ENCODE assay signal across 19 mouse cellular contexts in the genomic region with DNA sequence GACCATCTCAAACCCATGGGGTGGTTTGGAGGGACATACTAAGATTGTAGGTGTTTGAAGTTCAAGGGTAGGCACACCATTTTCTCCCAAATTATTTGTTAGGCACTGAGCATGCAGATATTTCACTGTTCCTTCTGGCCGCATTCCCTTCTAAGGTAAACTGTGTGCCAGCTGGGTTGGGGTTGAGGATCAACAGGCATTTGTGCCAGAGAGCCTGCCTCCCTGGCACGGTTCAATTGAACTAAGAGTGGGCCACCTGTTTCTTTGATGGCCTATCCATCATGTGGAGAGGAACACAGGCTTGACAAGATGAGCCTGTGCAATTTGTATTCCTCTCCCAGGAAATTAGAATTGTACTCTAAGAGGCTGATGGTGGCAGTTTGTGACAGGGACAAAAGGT. TPM values are rescaled to one million over a fixed set of nuclear protein-coding genes. Genes with fewer than 3 reads are reported as not detected.
A peak's percentile ranks its signal among the peaks of the same experiment; 100 is the strongest.
DNase-seq lines count a peak whose midpoint lies in the region; ATAC-seq and TF ChIP-seq lines count a peak whose summit lies in the region.
"Had no signal": no experiment of that assay in that cellular context is flagged by ENCODE, and none has a peak within 500 bp of the region (broad histone marks: within the 10 kb centered on the region; RNA-seq: fewer than 3 reads in every experiment).

No protein-coding gene starts in this region.

- H3K4me1 ChIP-seq in heart, embryonic 13.5 days, result peaks cover 55% of the 10 kb centered on the region
- H3K4me1 ChIP-seq: stomach, embryonic 15.5 days had no signal

- WGBS in heart, embryonic 13.5 days, result 65% methylated on average over 2 of the region's 2 CpGs

- H3K27me3 ChIP-seq in heart, embryonic 13.5 days (replicated peaks), result no peaks in the 10 kb centered on the region
- H3K27me3 ChIP-seq in myocyte (ENCODE audit: control insufficient read depth, insufficient read depth, insufficient read length), result no peaks in the 10 kb centered on the region

- no peak for DNase-seq in heart, adult 11 months
- DNase-seq in left cerebral cortex, postnatal 4 days, result peak; percentile 3
- no peak for DNase-seq in left cerebral cortex, adult 9 months (ENCODE audit: low spot score in 2 of 2)
- peak; percentile 52 for DNase-seq in cerebellum, adult 8-10 months
- no peak for DNase-seq in right cerebral cortex, adult 18-20 months
- DNase-seq: adrenal gland, adult 8-10 months; heart, adult 2 months; heart, postnatal 10 days; kidney, adult 11 months; liver; thymus, adult 18-20 months had no signal

- no peaks in the 10 kb centered on the region for H3K9me3 ChIP-seq in heart, embryonic 13.5 days
- H3K9me3 ChIP-seq: embryonic facial prominence, embryonic 10.5 days; stomach, embryonic 15.5 days had no signal

- no peak for ATAC-seq in heart, embryonic 13.5 days (ENCODE audit: extremely low read depth, insufficient number of reproducible peaks, low FRiP score, low TSS enrichment)
- no peak for ATAC-seq in erythroid progenitor cell, adult 5-6 weeks (replicated peaks; ENCODE audit: low FRiP score, poor library complexity, severe bottlenecking)
- ATAC-seq: lung, postnatal 0 days had no signal

- peaks cover 5% of the 10 kb centered on the region; the same call in 1 of the 2 replicates for H3K36me3 ChIP-seq in heart, embryonic 13.5 days
- no peaks in the 10 kb centered on the region for H3K36me3 ChIP-seq in myocyte (ENCODE audit: control insufficient read depth, insufficient read depth)
- H3K36me3 ChIP-seq: stomach, embryonic 15.5 days had no signal

- TF ChIP-seq POLR2A in myocyte (IDR thresholded peaks at IDR 0.05; ENCODE audit: insufficient read length, low read depth), result no peak

- H3K4me2 ChIP-seq in heart, embryonic 13.5 days, result no peak overlapping the region
- H3K4me2 ChIP-seq in myocyte (ENCODE audit: low read depth), result no peak overlapping the region
- H3K4me2 ChIP-seq: hindbrain, embryonic 14.5 days; stomach, embryonic 15.5 days had no signal

- no peak overlapping the region for H3K9ac ChIP-seq in heart, embryonic 13.5 days
- H3K9ac ChIP-seq: hindbrain, embryonic 14.5 days; stomach, embryonic 15.5 days had no signal

- intact Hi-C loops in left cerebral cortex, postnatal 4 days (cut with DNase I), result no loop called here

- H3ac ChIP-seq in myocyte (ENCODE audit: control insufficient read depth, insufficient read length), result no peak overlapping the region

- peak overlapping the region; percentile 42; the same call in 1 of the 2 replicates for H3K27ac ChIP-seq in heart, embryonic 13.5 days (replicated peaks)
- H3K27ac ChIP-seq: embryonic facial prominence, embryonic 10.5 days; heart, adult 2 months; hindbrain, embryonic 14.5 days; kidney, postnatal 0 days; stomach, embryonic 15.5 days had no signal

- no peaks in the 10 kb centered on the region for H3K79me2 ChIP-seq in myocyte (ENCODE audit: control insufficient read depth, insufficient read depth)

- no peak overlapping the region for H3K4me3 ChIP-seq in heart, embryonic 13.5 days
- no peak overlapping the region for H3K4me3 ChIP-seq in myocyte
- H3K4me3 ChIP-seq: embryonic facial prominence, embryonic 10.5 days; heart, adult 2 months; stomach, embryonic 15.5 days had no signal

TF ChIP-seq in myocyte, 11 proteins besides CTCF, POLR2A, EP300 and RAD21:
- TF ChIP-seq MAX (IDR thresholded peaks at IDR 0.05; ENCODE audit: low read depth) (no peak), SRF (IDR thresholded peaks at IDR 0.05; ENCODE audit: control insufficient read depth, insufficient read length, low read depth) (no peak), REST (IDR thresholded peaks at IDR 0.05; ENCODE audit: insufficient read depth, insufficient read length) (no peak), CEBPB (IDR thresholded peaks at IDR 0.05; ENCODE audit: insufficient read depth, poor library complexity, severe bottlenecking) (no peak), USF1 (IDR thresholded peaks at IDR 0.05; ENCODE audit: low read depth) (no peak), MYOD1 (IDR thresholded peaks at IDR 0.05; ENCODE audit: control insufficient read depth in 1 of 3, insufficient read length in 2 of 3, low read depth in 2 of 3) (peak in 2 of 3 experiments; percentile 1 to 22), TCF12 (IDR thresholded peaks at IDR 0.05; ENCODE audit: insufficient read depth, poor library complexity, severe bottlenecking) (no peak)
TF ChIP-seq in myocyte: peak in this region for 1.

RNA-seq across cellular contexts. Expression of gene Tmem164, which starts 45.1 kb away (rescaled TPM):
- polyA plus RNA-seq in heart, embryonic 13.5 days (2015; fragmentation: Nextera tagmentation; extraction: Ambion mirVana), result 48.3 and 52.9 TPM in 2 replicates
- 10 to 100 TPM; 40.4 to 45.7 TPM for total RNA-seq in left cerebral cortex, postnatal 4 days (2021)
- polyA plus RNA-seq in myocyte (2012; fragmentation: generic; extraction: Trizol), result 14.5 TPM
- 7.1 and 13.7 TPM in 2 replicates for total RNA-seq in erythroid progenitor cell, adult 5-6 weeks (2015; ENCODE audit: low replicate concordance)
- 4.4 and 14.6 TPM in 2 replicates for total RNA-seq in erythroid progenitor cell, adult 5-6 weeks (2017; ENCODE audit: low replicate concordance)

Comparison
In these comparisons a context has a peak if more than half of its experiments do, and no peak if none do; other contexts are left out.
1. DNase-seq: peak in left cerebral cortex, postnatal 4 days (single experiment) and cerebellum, adult 8-10 months (single experiment); none in heart, adult 11 months (single experiment), left cerebral cortex, adult 9 months (0 of 2) and right cerebral cortex, adult 18-20 months (single experiment).